Mouse (Mus musculus): ENCODE data around the gene Sec62. TPM values are rescaled to one million over a fixed set of nuclear protein-coding genes. Genes with fewer than 3 reads are reported as not detected.

Sec62 gene
- total and polyA plus RNA-seq, 3 experiments, result 26.2 to 64.5 (median 56.6) TPM

DNA sequence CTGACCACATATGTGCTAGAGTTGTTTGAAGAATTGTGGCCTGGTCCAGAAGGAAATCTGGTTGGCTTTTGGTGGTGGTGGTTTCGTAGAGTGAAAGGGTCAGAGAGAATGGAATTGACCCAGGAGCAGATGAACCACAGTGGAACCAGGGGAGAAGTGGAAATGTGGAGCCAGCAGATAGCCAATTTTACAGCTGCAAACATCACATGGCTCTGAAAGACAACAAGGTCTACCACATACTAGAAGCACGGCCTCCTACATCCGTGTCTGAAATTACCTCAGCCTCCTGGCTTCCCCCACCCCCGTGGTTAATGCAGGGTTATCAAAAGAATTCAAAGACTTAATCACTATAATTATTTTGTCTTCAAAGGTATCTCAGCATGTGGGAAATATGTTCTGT, 27.8 kb upstream of the Sec62 start:
- DNase-seq (ENCODE audit: extremely low read depth), result no peak
- H3K4me1 ChIP-seq (ENCODE audit: control insufficient read depth in 1 of 2, insufficient read depth in 2 of 2), result peaks cover 0 to 20% of the 10 kb centered on the region in 2 experiments; a peak in 2 of 4 replicates

DNA sequence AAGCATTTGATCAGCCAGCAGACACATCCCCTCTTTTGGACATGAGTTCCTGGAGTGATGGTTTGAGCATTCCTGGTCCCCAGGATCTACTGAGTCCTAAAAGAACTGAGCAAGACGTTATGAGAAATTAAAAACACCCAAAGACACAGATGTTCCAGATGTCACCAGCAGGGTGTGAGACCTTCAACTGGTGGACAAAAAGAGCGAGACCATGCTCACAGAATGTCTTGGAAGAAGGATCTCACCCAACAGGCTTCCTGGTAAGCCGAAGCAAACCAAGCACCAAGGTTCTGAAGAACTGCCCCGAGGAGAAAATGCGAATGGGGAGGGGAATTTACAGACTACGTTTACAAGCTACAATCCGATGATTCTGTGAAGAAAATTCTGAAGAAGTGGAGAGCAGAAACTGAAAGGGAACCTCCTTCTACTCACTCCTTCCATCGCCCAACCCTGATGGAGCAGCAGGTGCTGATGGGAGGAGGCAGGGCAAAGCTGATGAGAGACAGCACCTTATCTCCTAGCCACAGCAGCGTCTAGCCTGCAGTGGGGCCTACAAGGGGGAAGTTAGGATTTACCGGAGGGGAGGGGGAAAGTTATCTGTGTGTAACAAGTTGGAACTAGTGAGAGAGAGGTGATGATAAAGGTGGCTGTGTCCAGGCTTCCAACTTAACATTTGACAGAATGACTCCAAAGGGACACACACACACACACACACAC, 27.2 kb upstream of the Sec62 start:
- peak overlapping the region in 2 of 3 experiments; percentile 15 to 24 for H3K4me3 ChIP-seq (replicated peaks in 1 of 3; ENCODE audit: low read depth in 2 of 3, low read length in 2 of 3, poor library complexity in 1 of 3)
- peak; percentile 42 for DNase-seq (ENCODE audit: extremely low read depth)
- no peaks in the 10 kb centered on the region for H3K9me3 ChIP-seq (replicated peaks; ENCODE audit: low read length)
- no peaks in the 10 kb centered on the region for H3K27me3 ChIP-seq (replicated peaks)
- 0 out of 2 replicates have a peak, but pooled peaks have one; percentile 18 for TF ChIP-seq ETS1 (conservative IDR thresholded peaks at IDR 0.05; ENCODE audit: low read depth, low read length)
- TF ChIP-seq MAX (IDR thresholded peaks at IDR 0.05; ENCODE audit: low read length), result 0 out of 2 replicates have a peak, but pooled peaks have one; percentile 41
- TF ChIP-seq TCF12 (IDR thresholded peaks at IDR 0.05; ENCODE audit: low read depth, low read length), result peak; percentile 33; the same call in 1 of the 2 replicates
- no peak for TF ChIP-seq CHD1 (IDR thresholded peaks at IDR 0.05; ENCODE audit: low read depth, low read length)
- TF ChIP-seq EP300 (IDR thresholded peaks at IDR 0.05; ENCODE audit: low read length), result peak; percentile 24; the same call in 1 of the 2 replicates
- TF ChIP-seq POLR2A (IDR thresholded peaks at IDR 0.05; ENCODE audit: low read depth, low read length), result no peak
- TF ChIP-seq CHD2 (IDR thresholded peaks at IDR 0.05; ENCODE audit: low read length), result 0 out of 2 replicates have a peak, but pooled peaks have one; percentile 18
- peak; percentile 22 to 41; a peak in 2 of 4 replicates for TF ChIP-seq CTCF (conservative IDR thresholded peaks at IDR 0.05 in 1 of 2, IDR thresholded peaks at IDR 0.05 in 1 of 2; ENCODE audit: low read depth in 2 of 2, low read length in 2 of 2)
- no peak for TF ChIP-seq BHLHE40 (IDR thresholded peaks at IDR 0.05; ENCODE audit: low read depth, low read length)
- dilution Hi-C loops (cut with MboI; ENCODE audit: extremely low pct_ligation_motif_present, extremely low pct_unique_long_range_greater_than_20kb, low sequenced_read_pairs), result no loop called here
- no peaks in the 10 kb centered on the region for H3K36me3 ChIP-seq (replicated peaks in 1 of 2; ENCODE audit: control insufficient read depth in 1 of 2, insufficient read depth in 1 of 2, low read length in 1 of 2)
- in situ Hi-C loops (cut with MboI; ENCODE audit: low pct_ligation_motif_present, low pct_unique_long_range_greater_than_20kb, low sequenced_read_pairs), result no loop called here
- H3K27ac ChIP-seq (ENCODE audit: insufficient read depth, low read depth), result no peak overlapping the region
- no peaks in the 10 kb centered on the region for H3K79me2 ChIP-seq (replicated peaks; ENCODE audit: control insufficient read depth, extremely low read depth, insufficient read depth, poor library complexity, severe bottlenecking)
- H3K4me2 ChIP-seq (ENCODE audit: insufficient read depth, low read depth, poor library complexity, severe bottlenecking), result peak overlapping the region; percentile 41; the same call in 1 of the 2 replicates
- H3K9ac ChIP-seq (ENCODE audit: insufficient read depth, low read depth), result no peak overlapping the region
- H3K4me1 ChIP-seq (ENCODE audit: control insufficient read depth in 1 of 2, insufficient read depth in 2 of 2), result peaks cover 0 to 16% of the 10 kb centered on the region in 2 experiments; a peak in 2 of 4 replicates

More for the DNA sequence above, 27.8 kb upstream of the Sec62 start:
- Histone ChIP-seq H3K9me3 (replicated peaks; ENCODE audit: low read length) (no peaks in the 10 kb centered on the region), H3K9ac (ENCODE audit: insufficient read depth, low read depth) (no peak overlapping the region), H3K27me3 (replicated peaks) (no peaks in the 10 kb centered on the region), H3K4me2 (ENCODE audit: insufficient read depth, low read depth, poor library complexity, severe bottlenecking) (no peak overlapping the region), H3K4me3 (replicated peaks in 1 of 3; ENCODE audit: low read depth in 2 of 3, low read length in 2 of 3, poor library complexity in 1 of 3) (no peak overlapping the region), H3K79me2 (replicated peaks; ENCODE audit: control insufficient read depth, extremely low read depth, insufficient read depth, poor library complexity, severe bottlenecking) (no peaks in the 10 kb centered on the region), H3K27ac (ENCODE audit: insufficient read depth, low read depth) (no peak overlapping the region), H3K36me3 (replicated peaks in 1 of 2; ENCODE audit: control insufficient read depth in 1 of 2, insufficient read depth in 1 of 2, low read length in 1 of 2) (no peaks in the 10 kb centered on the region)
- no peak for TF ChIP-seq NRF1 (IDR thresholded peaks at IDR 0.05; ENCODE audit: low read depth, low read length)
- no peak for TF ChIP-seq ZNF384 (IDR thresholded peaks at IDR 0.05; ENCODE audit: low read depth, low read length)
- no peak for TF ChIP-seq USF2 (conservative IDR thresholded peaks at IDR 0.05; ENCODE audit: low read depth, low read length)
- TF ChIP-seq ELF1 (IDR thresholded peaks at IDR 0.05; ENCODE audit: low read depth, low read length), result no peak
- TF ChIP-seq RCOR1 (conservative IDR thresholded peaks at IDR 0.05; ENCODE audit: low read depth, low read length), result no peak
- no peak for TF ChIP-seq POLR2AphosphoS2 (IDR thresholded peaks at IDR 0.05; ENCODE audit: low read depth, low read length)
- TF ChIP-seq RAD21 (IDR thresholded peaks at IDR 0.05; ENCODE audit: low read depth, low read length), result no peak
- TF ChIP-seq KAT2A (IDR thresholded peaks at IDR 0.05; ENCODE audit: insufficient replicate concordance, low read length), result no peak
- in situ Hi-C loops (cut with MboI; ENCODE audit: low pct_ligation_motif_present, low pct_unique_long_range_greater_than_20kb, low sequenced_read_pairs) (no loop called here), dilution Hi-C loops (cut with MboI; ENCODE audit: extremely low pct_ligation_motif_present, extremely low pct_unique_long_range_greater_than_20kb, low sequenced_read_pairs) (no loop called here)

Measured in CH12.LX (cell line).